Mouse (Mus musculus) adrenal gland, postnatal 25 days (tissue): ENCODE data around the gene Gm44790. TPM values are rescaled to one million over a fixed set of nuclear protein-coding genes. Genes with fewer than 3 reads are reported as not detected.
"Not testable (repeated sequence)": the region's sequence is repeated elsewhere in the genome, so short reads cannot be mapped to it uniquely, and the experiment has no call there.

Experiments used
- DNase-seq: peaks from one replicate; pipeline ENCODE4 v3.0.0; 2021; ENCODE audit warnings: mixed read lengths
- long read RNA-seq: library from polyadenylated mRNA; stranded (forward); transcript quantifications from one replicate; pipeline ENCODE4 v2.0.0, GENCODE M21; 2021
- total RNA-seq: library from RNA; stranded (reverse); gene quantifications from 2 replicates; pipeline ENCODE4 v1.2.3, GENCODE M21; 2021

Gene Gm44790
- not detected in 2 replicates for total RNA-seq
- long read RNA-seq, partial matches to known transcripts, result 0 of 1 reads
- long read RNA-seq, other reads (novel, unspliced or antisense), result 1 of 1 reads

DNA sequence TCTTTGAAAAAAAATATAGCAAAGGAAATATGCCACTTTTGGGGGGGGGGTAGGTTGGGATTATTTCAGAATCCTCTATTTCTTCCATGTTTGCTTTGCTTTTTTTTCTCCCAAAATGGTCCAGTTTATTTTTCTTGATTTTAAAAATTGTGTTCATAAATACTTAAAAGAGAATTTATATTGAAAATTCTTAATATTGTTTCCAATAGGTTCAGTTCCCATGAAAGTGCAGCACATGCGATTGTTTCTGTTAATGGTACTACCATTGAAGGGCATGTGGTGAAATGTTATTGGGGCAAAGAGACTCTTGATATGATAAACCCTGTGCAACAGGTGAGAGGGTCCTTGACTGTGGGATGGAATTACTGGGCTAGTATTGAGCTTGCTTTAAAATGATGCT lies at the start of gene Gm44790:
Gm44790 (plus strand) TSS at position 301 of the 400 bp plus-strand sequence.
- DNase-seq, result no peak

- no peak for DNase-seq
Observed at GRCm38 (mm10) chr6:86378341-86378740, 48.1 kb upstream of the Gm44790 start.

GRCm38 (mm10) chr6:86380112-86380511 lies 46.3 kb upstream of the Gm44790 start:
- DNase-seq, result not testable (repeated sequence)

GRCm38 (mm10) chr6:86382551-86382950 lies 43.9 kb upstream of the Gm44790 start:
- DNase-seq, result no peak

GRCm38 (mm10) chr6:86383370-86383769 lies 43.1 kb upstream of the Gm44790 start:
- no peak for DNase-seq

- DNase-seq, result no peak
Observed at GRCm38 (mm10) chr6:86384692-86385091, 41.8 kb upstream of the Gm44790 start.

GRCm38 (mm10) chr6:86385362-86386104 lies 40.9 kb upstream of the Gm44790 start:
- no peak for DNase-seq

GRCm38 (mm10) chr6:86387313-86387712 lies 39.1 kb upstream of the Gm44790 start:
- DNase-seq, result no peak

DNA sequence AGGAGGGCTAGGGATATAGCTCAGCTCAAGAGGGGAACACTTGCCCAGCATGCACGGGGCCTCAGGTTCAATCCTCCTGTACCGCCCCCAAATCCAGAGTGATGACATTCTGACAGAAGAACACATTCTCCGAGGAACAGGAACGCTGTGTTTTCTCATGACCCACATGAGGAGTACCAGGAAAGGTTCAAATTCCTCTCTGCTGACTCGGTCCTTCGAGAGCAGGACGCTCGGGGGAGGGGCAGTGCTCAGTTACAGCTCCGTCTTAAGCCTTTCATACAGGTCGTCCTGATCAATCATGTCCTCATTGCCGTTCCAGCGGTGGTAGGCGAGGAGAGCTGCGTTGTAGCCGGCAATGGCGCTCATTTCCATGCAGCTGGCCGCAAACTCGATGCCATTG lies 38.0 kb upstream of the Gm44790 start:
- DNase-seq, result no peak

GRCm38 (mm10) chr6:86391326-86391725 lies 35.1 kb upstream of the Gm44790 start:
- DNase-seq, result no peak

- DNase-seq, result no peak
Observed at GRCm38 (mm10) chr6:86393187-86393586, 33.3 kb upstream of the Gm44790 start.

GRCm38 (mm10) chr6:86394078-86394720 lies 32.3 kb upstream of the Gm44790 start:
- DNase-seq, result no peak

DNA sequence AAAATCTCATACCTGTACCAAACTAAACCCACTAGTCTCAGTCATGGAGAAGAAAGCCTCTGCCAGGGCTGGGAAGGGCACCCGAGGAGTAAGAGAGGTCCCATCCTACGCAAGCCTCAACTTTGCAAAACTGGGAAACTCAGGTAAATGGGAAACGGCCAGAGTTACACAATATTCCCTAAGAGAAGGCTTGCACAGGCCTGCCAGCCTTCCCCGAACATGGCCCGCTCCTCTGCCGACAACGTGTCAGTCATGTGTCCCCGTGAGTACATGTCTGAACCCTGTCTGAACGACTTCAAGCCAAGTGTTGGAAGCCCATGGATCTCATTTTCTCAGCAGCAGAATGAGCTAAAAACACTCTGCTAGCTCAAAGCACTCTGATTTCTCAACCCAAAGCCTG lies 31.4 kb upstream of the Gm44790 start:
- no peak for DNase-seq

- DNase-seq, result no peak
Observed at GRCm38 (mm10) chr6:86395969-86396368, 30.5 kb upstream of the Gm44790 start.

GRCm38 (mm10) chr6:86396581-86397256 lies 29.7 kb upstream of the Gm44790 start, which contains the start of gene Pcyox1:
Gene Pcyox1 (minus strand): TSS chr6:86397154.
- DNase-seq, result peak; percentile 90

DNA sequence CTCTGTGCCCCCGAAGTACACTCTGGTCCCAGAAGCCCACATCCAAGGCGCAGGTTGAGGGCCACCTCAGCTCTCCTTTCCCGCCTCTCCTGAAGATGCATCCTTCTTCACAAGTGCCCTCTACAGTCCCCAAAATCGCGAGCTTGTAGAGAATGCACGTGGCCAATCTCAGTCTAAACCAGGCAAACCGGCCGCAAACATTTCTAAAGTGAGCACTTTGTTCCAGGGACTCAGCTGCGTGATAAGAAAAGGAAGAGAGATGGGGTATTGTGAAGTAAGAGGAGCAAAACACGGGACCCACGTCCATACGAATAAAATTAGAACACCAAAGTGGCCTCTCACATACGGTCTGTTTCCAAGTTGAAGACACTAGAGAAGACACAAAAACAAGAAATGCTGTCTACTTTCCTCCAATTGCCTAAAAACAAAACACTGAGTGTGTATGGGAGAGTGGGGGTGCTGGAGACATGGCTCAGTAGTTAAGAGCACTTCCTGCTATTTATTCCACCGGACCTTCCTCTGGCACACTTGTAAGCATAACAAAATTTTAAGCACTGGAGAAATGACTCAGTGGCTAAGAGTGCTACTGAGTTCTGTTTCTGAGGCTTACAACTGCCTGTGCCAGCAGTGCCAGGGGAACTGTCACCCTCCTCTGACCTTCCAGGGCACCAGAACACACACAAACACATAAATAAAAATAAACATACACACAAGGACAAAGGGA lies 29.0 kb upstream of the Gm44790 start:
- no peak for DNase-seq

- no peak for DNase-seq
Observed at GRCm38 (mm10) chr6:86398986-86399385, 27.5 kb upstream of the Gm44790 start.

DNA sequence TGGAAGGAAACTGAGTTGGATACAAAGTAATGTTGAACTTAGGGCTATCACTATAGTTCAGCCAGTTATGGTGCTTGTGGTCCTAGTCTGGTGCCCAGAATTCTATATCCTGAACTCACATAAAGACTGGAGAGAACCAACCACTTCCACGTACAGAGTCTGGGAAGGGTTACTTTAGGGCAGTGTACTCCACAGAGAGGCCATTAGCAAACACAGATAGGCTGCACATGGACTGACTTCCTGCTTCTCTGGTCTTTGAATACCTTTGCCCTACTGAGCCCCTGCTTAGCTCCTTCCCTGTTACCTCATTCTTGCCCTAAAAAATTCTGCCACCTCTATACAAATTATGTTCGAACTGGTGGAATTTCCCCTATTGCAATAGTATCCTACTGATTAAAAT lies 26.5 kb upstream of the Gm44790 start:
- DNase-seq, result no peak

DNA sequence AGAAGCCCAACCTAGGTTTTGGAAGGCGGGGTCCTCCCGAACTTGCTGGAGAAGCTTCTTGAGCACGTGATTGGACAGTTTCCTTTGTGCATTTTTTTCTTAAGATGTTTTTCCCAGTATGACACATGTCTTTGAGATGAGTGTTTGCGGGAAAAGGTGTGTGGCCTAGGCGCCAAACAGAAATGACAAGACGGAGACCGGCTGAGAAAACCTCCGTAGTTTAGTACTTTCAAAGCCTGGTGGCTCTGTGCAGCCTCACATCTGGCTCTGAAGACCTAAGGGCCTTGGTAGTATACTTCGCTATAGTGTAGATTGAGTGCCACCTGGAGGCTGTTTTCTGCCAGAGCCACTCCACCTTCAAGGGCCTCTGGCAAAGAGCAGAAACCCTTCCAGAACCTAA lies 25.5 kb upstream of the Gm44790 start:
- peak; percentile 67 for DNase-seq

DNA sequence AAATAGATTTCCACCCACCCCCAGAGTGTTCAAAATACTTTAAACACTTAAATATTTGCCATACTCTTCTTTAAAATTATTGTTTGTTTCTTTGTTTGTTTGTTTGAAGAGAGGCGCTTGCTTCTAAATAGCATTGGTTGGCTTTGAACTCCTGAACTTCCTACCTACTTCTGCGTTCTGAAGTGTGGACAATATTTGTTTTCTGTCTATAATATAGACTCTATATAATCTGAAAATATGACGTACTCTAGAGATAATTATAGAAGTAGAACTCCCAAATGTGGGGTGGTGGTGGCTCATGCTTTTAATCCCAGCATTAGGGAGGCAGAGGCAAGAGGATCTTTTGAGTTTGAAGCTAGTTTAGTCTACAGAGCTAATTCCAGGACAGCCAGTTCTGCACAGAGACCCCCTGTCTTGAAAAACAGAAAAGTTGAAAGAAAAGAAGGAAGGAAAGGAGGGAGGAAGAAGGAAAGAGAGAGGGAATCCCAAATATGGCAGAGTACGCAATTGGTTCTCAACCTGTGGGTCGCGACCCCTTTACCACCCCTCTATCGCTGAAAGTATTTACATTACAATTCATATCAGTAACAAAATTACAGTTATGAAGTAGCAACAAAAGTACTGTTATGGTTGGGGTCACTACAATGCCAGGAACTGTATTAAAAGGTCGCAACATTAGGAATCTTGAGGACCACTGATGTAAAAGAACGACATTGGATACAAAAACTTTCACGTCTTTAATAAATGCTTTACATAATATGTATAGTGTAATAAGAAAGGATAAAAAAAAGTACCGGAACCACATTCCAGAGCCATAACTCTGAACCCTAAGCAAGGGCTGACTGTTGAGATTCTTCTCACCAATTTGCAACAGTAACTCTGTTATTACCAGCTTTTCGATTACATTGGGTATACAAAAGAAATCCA lies 23.5 kb upstream of the Gm44790 start:
- DNase-seq, result no peak

DNA sequence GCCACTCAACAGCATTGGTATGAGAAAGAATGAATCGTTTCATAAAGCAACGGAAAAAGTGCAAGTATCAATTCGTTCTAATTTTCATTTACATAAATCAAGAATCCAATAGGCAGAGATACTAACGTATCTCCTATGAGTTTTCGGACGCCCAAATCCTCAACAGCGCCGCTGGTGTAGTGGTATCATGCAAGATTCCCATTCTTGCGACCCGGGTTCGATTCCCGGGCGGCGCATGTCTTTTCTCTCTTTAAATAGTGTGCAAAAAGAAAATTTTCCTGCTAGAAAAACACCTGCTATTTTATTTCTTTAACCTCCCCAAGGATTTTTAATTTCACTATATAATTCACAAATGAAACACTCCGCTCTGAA lies 22.7 kb upstream of the Gm44790 start:
- DNase-seq, result peak; percentile 83
